Mouse (Mus musculus): Measurements from ENCODE around the gene Astn2.

DNA sequence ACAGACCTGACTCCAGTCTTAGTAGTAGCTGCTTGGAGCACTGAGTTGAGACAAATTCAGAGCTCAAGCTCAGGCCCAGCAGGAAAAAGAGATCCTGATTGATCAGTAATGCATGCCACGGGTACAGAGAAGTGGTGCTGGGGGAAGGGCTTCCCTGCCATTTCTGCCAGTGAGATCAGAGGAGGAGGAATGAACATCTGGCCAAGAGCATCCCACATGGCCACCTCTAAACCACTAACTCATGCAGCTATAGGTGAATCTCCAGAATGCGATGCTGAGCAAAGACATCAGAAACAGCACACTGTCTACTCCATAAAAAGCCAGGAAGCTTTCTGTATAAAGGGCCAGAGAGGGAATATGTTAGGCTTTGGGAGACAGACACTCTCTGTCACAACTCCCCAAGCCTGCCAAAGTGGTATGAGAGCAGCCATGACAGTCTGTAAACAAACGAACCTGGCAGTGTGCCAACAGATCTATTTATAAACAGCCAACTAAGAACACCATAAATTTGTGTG, 33.8 kb downstream of the Astn2 start:
- TF ChIP-seq POLR2A (IDR thresholded peaks at IDR 0.05; ENCODE audit: control insufficient read depth, extremely low read depth, insufficient read depth, low read length, poor library complexity) (no peak), CTCF (IDR thresholded peaks at IDR 0.05; ENCODE audit: borderline replicate concordance, control insufficient read depth, extremely low read depth, insufficient read depth, low read length, poor library complexity) (no peak)
